In the genomic region with DNA sequence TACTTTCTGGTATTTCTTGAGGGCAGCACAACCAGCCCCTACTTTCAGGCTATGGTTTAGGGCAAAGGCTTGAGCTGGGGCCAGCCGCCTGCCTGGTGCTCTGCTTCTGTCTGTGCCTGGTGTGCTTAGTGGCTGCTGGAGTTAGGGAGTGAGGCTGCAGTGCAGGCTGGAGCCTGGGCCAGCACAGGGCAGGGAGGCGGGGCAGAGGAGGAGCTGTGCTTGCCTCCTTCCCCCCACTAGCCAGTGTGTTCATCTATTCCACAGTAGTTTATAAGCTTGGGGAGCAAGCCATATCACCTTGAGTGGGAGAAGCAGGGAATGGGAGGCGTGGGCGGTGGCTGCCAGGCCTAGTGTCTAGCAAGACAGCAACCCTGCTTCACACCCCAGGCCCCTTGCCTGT, we compare ENCODE assay signal across 13 mouse cellular contexts. TPM values are rescaled to one million over a fixed set of nuclear protein-coding genes. Genes with fewer than 3 reads are reported as not detected.
DNase-seq lines count a peak whose midpoint lies in the region; ATAC-seq lines count a peak whose summit lies in the region.
"Had no signal": no experiment of that assay in that cellular context is flagged by ENCODE, and none has a peak within 500 bp of the region (broad histone marks: within the 10 kb centered on the region; RNA-seq: fewer than 3 reads in every experiment).

No protein-coding gene starts in this region.

- peaks cover 38% of the 10 kb centered on the region for H3K4me1 ChIP-seq in liver, embryonic 12.5 days
- peaks cover 23% of the 10 kb centered on the region for H3K4me1 ChIP-seq in liver, embryonic 11.5 days (replicated peaks; ENCODE audit: control insufficient read depth, insufficient read depth, low read length)
- peaks cover 16% of the 10 kb centered on the region for H3K4me1 ChIP-seq in embryonic facial prominence, embryonic 13.5 days

- H3K9ac ChIP-seq in liver, embryonic 12.5 days, result no peak overlapping the region
- H3K9ac ChIP-seq in liver, embryonic 11.5 days (ENCODE audit: low read depth, low read length), result no peak overlapping the region
- no peak overlapping the region for H3K9ac ChIP-seq in embryonic facial prominence, embryonic 13.5 days

- H3K27me3 ChIP-seq in liver, embryonic 12.5 days (replicated peaks), result no peaks in the 10 kb centered on the region
- H3K27me3 ChIP-seq in liver, embryonic 11.5 days (replicated peaks; ENCODE audit: control insufficient read depth, insufficient read depth, low read length), result no peaks in the 10 kb centered on the region
- no peaks in the 10 kb centered on the region for H3K27me3 ChIP-seq in embryonic facial prominence, embryonic 13.5 days
- H3K27me3 ChIP-seq: Patski had no signal

- no peak overlapping the region for H3K4me2 ChIP-seq in liver, embryonic 12.5 days
- no peak overlapping the region for H3K4me2 ChIP-seq in liver, embryonic 11.5 days
- H3K4me2 ChIP-seq in embryonic facial prominence, embryonic 13.5 days, result no peak overlapping the region

- 0 out of 2 replicates have a peak overlapping the region, but pooled peaks have one; percentile 8 for H3K27ac ChIP-seq in liver, embryonic 12.5 days
- no peak overlapping the region for H3K27ac ChIP-seq in liver, embryonic 11.5 days (ENCODE audit: low read depth, low read length)
- H3K27ac ChIP-seq in embryonic facial prominence, embryonic 13.5 days, result peak overlapping the region; percentile 23; the same call in 1 of the 2 replicates

- H3K36me3 ChIP-seq in liver, embryonic 12.5 days, result peaks cover 100% of the 10 kb centered on the region
- peaks cover 80% of the 10 kb centered on the region for H3K36me3 ChIP-seq in liver, embryonic 11.5 days (ENCODE audit: control insufficient read depth, insufficient read depth, low read length)
- H3K36me3 ChIP-seq in embryonic facial prominence, embryonic 13.5 days, result peaks cover 99% of the 10 kb centered on the region

- 87% methylated on average over 4 of the region's 4 CpGs for WGBS in liver, embryonic 12.5 days (ENCODE audit: insufficient replicate concordance)
- 81% methylated on average over 4 of the region's 4 CpGs for WGBS in liver, embryonic 11.5 days
- 88% methylated on average over 4 of the region's 4 CpGs for WGBS in embryonic facial prominence, embryonic 13.5 days

- H3K4me3 ChIP-seq in liver, embryonic 12.5 days, result no peak overlapping the region
- H3K4me3 ChIP-seq in liver, embryonic 11.5 days (ENCODE audit: low read depth, low read length), result no peak overlapping the region
- H3K4me3 ChIP-seq in embryonic facial prominence, embryonic 13.5 days, result no peak overlapping the region

- 0 out of 2 replicates have a peak, but pooled peaks have one; percentile 22 for ATAC-seq in frontal cortex, adult (ENCODE audit: low TSS enrichment)
- no peak for ATAC-seq in liver, embryonic 12.5 days
- no peak for ATAC-seq in liver, embryonic 11.5 days (replicated peaks; ENCODE audit: low FRiP score)
- no peak for ATAC-seq in embryonic facial prominence, embryonic 13.5 days (ENCODE audit: insufficient number of reproducible peaks, insufficient read depth, low FRiP score, low TSS enrichment, low read depth)
- ATAC-seq: intestine, embryonic 16.5 days had no signal

- H3K9me3 ChIP-seq in liver, embryonic 12.5 days (replicated peaks), result no peaks in the 10 kb centered on the region
- no peaks in the 10 kb centered on the region for H3K9me3 ChIP-seq in liver, embryonic 11.5 days (ENCODE audit: control insufficient read depth, low read length)
- H3K9me3 ChIP-seq in embryonic facial prominence, embryonic 13.5 days, result no peaks in the 10 kb centered on the region

- DNase-seq in frontal cortex, postnatal 10 days (ENCODE audit: low spot score in 2 of 2), result no peak
- no peak for DNase-seq in liver, embryonic 11.5 days (ENCODE audit: low spot score)
- DNase-seq in kidney, postnatal 36 days, result peak; percentile 25 to 57
- no peak for DNase-seq in left cerebral cortex, adult 9 months (ENCODE audit: low spot score in 2 of 2)
- DNase-seq in layer of hippocampus, adult 11-12 months (ENCODE audit: low spot score), result no peak
- DNase-seq: B cell, adult 2 months; cerebellum, adult 9-11 months; heart, adult 11 months had no signal

RNA-seq across cellular contexts. Expression of gene Ctnnb1, which starts 34.1 kb away (rescaled TPM):
- 158 and 161 TPM in 2 replicates for polyA plus RNA-seq in liver, embryonic 12.5 days (2016; fragmentation: Nextera tagmentation; extraction: Ambion mirVana)
- polyA plus RNA-seq in liver, embryonic 11.5 days (2014; fragmentation: Nextera tagmentation; extraction: Ambion mirVana), result 326 TPM in 2 replicates
- polyA plus RNA-seq in embryonic facial prominence, embryonic 13.5 days (2015; fragmentation: Nextera tagmentation; extraction: Ambion mirVana), result 774 and 809 TPM in 2 replicates

Comparison
In these comparisons a context has a peak if more than half of its experiments do, and no peak if none do; other contexts are left out.
1. DNase-seq: peak in kidney, postnatal 36 days (2 of 2); none in frontal cortex, postnatal 10 days (0 of 2), liver, embryonic 11.5 days (single experiment), left cerebral cortex, adult 9 months (0 of 2) and layer of hippocampus, adult 11-12 months (single experiment).